Mouse (Mus musculus) embryo, embryonic 10.5 days (tissue): ENCODE results near the gene Pip4k2a.
"Not testable (repeated sequence)": the region's sequence is repeated elsewhere in the genome, so short reads cannot be mapped to it uniquely, and the experiment has no call there.

Experiments used
- DNase-seq: peaks from one replicate; pipeline ENCODE4 v3.0.0-alpha.2; 2015; ENCODE audit warnings: low spot score

Gene Pip4k2a

GRCm38 (mm10) chr2:18897742-18898256, 100.1 kb downstream of the Pip4k2a start:
- DNase-seq, result peak; percentile 31

- peak; percentile 50 for DNase-seq
These were observed 101.9 kb downstream of the Pip4k2a start for GRCm38 (mm10) chr2:18896015-18896414.

- not testable (repeated sequence) for DNase-seq
These were observed 104.6 kb downstream of the Pip4k2a start for GRCm38 (mm10) chr2:18893336-18893735.

GRCm38 (mm10) chr2:18891991-18892537, 105.9 kb downstream of the Pip4k2a start:
- no peak for DNase-seq

GRCm38 (mm10) chr2:18890227-18891001, 107.5 kb downstream of the Pip4k2a start:
- no peak for DNase-seq

- DNase-seq, result no peak
These were observed 113.6 kb downstream of the Pip4k2a start for GRCm38 (mm10) chr2:18884277-18884676.

GRCm38 (mm10) chr2:18874626-18875025, 123.3 kb downstream of the Pip4k2a start:
- no peak for DNase-seq

- DNase-seq, result no peak
These were observed 123.9 kb downstream of the Pip4k2a start for GRCm38 (mm10) chr2:18874063-18874462.

GRCm38 (mm10) chr2:18873440-18873839, 124.5 kb downstream of the Pip4k2a start:
- DNase-seq, result no peak

- DNase-seq, result peak; percentile 85
These were observed 125.1 kb downstream of the Pip4k2a start for GRCm38 (mm10) chr2:18872797-18873196.

- DNase-seq, result no peak
These were observed 126.8 kb downstream of the Pip4k2a start for GRCm38 (mm10) chr2:18871087-18871486.

GRCm38 (mm10) chr2:18867069-18867468, 130.9 kb downstream of the Pip4k2a start:
- no peak for DNase-seq

- DNase-seq, result no peak
These were observed 133.2 kb downstream of the Pip4k2a start for GRCm38 (mm10) chr2:18864719-18865118.

GRCm38 (mm10) chr2:18861607-18862158, 136.2 kb downstream of the Pip4k2a start:
- no peak for DNase-seq

- DNase-seq, result peak; percentile 57
These were observed 137.2 kb downstream of the Pip4k2a start for GRCm38 (mm10) chr2:18860686-18861085.

- no peak for DNase-seq
These were observed 140.0 kb downstream of the Pip4k2a start for GRCm38 (mm10) chr2:18857952-18858351.

GRCm38 (mm10) chr2:18856461-18856860, 141.5 kb downstream of the Pip4k2a start:
- peak; percentile 35 for DNase-seq

- no peak for DNase-seq
These were observed 142.7 kb downstream of the Pip4k2a start for GRCm38 (mm10) chr2:18855246-18855645.

GRCm38 (mm10) chr2:18853345-18853744, 144.6 kb downstream of the Pip4k2a start:
- DNase-seq, result no peak

GRCm38 (mm10) chr2:18850657-18851056, 147.3 kb downstream of the Pip4k2a start:
- no peak for DNase-seq

- no peak for DNase-seq
These were observed 149.8 kb downstream of the Pip4k2a start for GRCm38 (mm10) chr2:18848074-18848629.

GRCm38 (mm10) chr2:18842527-18842926, 155.4 kb downstream of the Pip4k2a start:
- DNase-seq, result no peak

- DNase-seq, result no peak
These were observed 156.9 kb downstream of the Pip4k2a start for GRCm38 (mm10) chr2:18841051-18841450.
